Mouse (Mus musculus): ENCODE measurements around the gene Gucy2c. TPM values are rescaled to one million over a fixed set of nuclear protein-coding genes. Genes with fewer than 3 reads are reported as not detected.

Gucy2c gene
- total RNA-seq (2021) = not detected
- long read RNA-seq, experiment 1 = 0 reads
- long read RNA-seq, experiment 2 = 0 reads

GRCm38 (mm10) chr6:136781377-136781986 lies at the start of gene Gucy2c:
Gene Gucy2c (minus strand): TSS chr6:136781765.
- no peak for DNase-seq

- DNase-seq = no peak
Measured at GRCm38 (mm10) chr6:136828681-136829080, 47.1 kb upstream of the Gucy2c start.

- DNase-seq = peak; percentile 95
Measured at GRCm38 (mm10) chr6:136827881-136828561, 46.5 kb upstream of the Gucy2c start, which contains the start of gene Wbp11. Gene Wbp11 (minus strand): TSS chr6:136828233.

GRCm38 (mm10) chr6:136827516-136827880 lies 45.9 kb upstream of the Gucy2c start, which contains the start of gene BC049715:
Gene BC049715 (plus strand): TSS chr6:136827626.
- DNase-seq = no peak

GRCm38 (mm10) chr6:136827116-136827515 lies 45.6 kb upstream of the Gucy2c start:
- no peak for DNase-seq

- no peak for DNase-seq
Measured at GRCm38 (mm10) chr6:136824987-136825386, 43.4 kb upstream of the Gucy2c start.

- no peak for DNase-seq
Measured at GRCm38 (mm10) chr6:136821086-136821485, 39.5 kb upstream of the Gucy2c start.

GRCm38 (mm10) chr6:136820381-136820780 lies 38.8 kb upstream of the Gucy2c start:
- no peak for DNase-seq

GRCm38 (mm10) chr6:136817549-136817948 lies 36.0 kb upstream of the Gucy2c start:
- DNase-seq = no peak

GRCm38 (mm10) chr6:136816826-136817225 lies 35.3 kb upstream of the Gucy2c start:
- no peak for DNase-seq

GRCm38 (mm10) chr6:136815381-136815780 lies 33.8 kb upstream of the Gucy2c start:
- no peak for DNase-seq

- no peak for DNase-seq
Measured at GRCm38 (mm10) chr6:136813117-136813516, 31.6 kb upstream of the Gucy2c start.

GRCm38 (mm10) chr6:136811196-136811595 lies 29.6 kb upstream of the Gucy2c start:
- DNase-seq = no peak

GRCm38 (mm10) chr6:136809673-136810072 lies 28.1 kb upstream of the Gucy2c start:
- no peak for DNase-seq

- peak; percentile 36 for DNase-seq
Measured at GRCm38 (mm10) chr6:136809077-136809476, 27.5 kb upstream of the Gucy2c start.

- DNase-seq = no peak
Measured at GRCm38 (mm10) chr6:136808631-136809046, 27.1 kb upstream of the Gucy2c start.

- peak; percentile 98 for DNase-seq
Measured at GRCm38 (mm10) chr6:136808014-136808417, 26.5 kb upstream of the Gucy2c start, which contains the start of gene H2afj. Gene H2afj (plus strand): TSS chr6:136808244.

- DNase-seq = no peak
Measured at GRCm38 (mm10) chr6:136807395-136808013, 25.9 kb upstream of the Gucy2c start.

GRCm38 (mm10) chr6:136806819-136807218 lies 25.3 kb upstream of the Gucy2c start:
- DNase-seq = no peak

- no peak for DNase-seq
Measured at GRCm38 (mm10) chr6:136805409-136805775, 23.8 kb upstream of the Gucy2c start.

GRCm38 (mm10) chr6:136804705-136805408 lies 23.3 kb upstream of the Gucy2c start:
- no peak for DNase-seq
